Mouse (Mus musculus): ENCODE data around the gene Isca1. TPM values are rescaled to one million over a fixed set of nuclear protein-coding genes. Genes with fewer than 3 reads are reported as not detected.
"Not testable (repeated sequence)": the region's sequence is repeated elsewhere in the genome, so short reads cannot be mapped to it uniquely, and the experiment has no call there.

Isca1 gene
- polyA plus RNA-seq, 1 experiment from 2014 or later: 113 TPM

DNA sequence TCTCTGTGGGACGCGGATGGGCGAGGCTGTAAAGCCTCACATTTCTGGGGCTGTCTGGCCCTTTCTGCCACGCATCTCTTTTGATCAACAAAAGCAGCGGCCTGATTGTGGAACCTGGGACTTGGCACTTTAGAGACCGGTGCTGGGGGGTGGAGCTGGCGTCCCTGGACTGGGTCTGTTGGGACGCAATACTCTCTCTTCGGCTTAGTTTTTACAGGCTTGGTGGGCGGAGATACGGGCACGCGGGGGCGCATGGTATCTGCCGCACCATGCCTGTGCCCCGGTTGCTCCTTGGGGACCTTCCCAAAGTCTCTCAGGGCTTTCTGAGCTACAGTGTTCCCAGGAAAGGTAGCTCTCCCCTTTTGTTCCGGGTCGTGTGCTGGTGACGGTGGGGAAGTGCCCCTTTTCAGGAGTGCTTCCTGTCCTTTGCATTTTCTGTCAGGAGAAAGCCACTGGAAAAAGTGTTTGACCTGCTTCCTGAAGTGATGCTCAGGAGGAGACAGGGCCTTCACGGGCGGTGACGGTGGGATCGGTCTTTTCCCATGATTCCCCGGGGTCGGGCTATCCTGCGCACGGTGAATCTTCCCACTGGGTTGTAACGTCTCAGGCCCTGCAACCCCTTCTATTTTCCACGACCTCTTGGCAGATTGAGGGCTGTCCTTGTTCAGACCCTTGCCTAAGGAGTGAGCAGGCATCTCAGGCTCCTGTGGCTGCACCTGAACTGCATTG is 43.3 kb downstream of the Isca1 start:
- Histone ChIP-seq H3K9me3 (ENCODE audit: control insufficient read depth, low read length) (no peaks in the 10 kb centered on the region), H3K4me2 (ENCODE audit: low read depth, low read length, severe bottlenecking) (peak overlapping the region; percentile 37), H3K27me3 (ENCODE audit: control insufficient read depth, insufficient read depth, low read length) (peaks cover 2% of the 10 kb centered on the region; the same call in 1 of the 2 replicates), H3K4me1 (replicated peaks; ENCODE audit: control insufficient read depth, insufficient read depth, low read length) (no peaks in the 10 kb centered on the region), H3K4me3 (ENCODE audit: low read depth, low read length) (no peak overlapping the region), H3K27ac (ENCODE audit: low read depth, low read length) (no peak overlapping the region), H3K36me3 (ENCODE audit: control insufficient read depth, insufficient read depth, low read length) (no peaks in the 10 kb centered on the region), H3K9ac (ENCODE audit: low read length) (peak overlapping the region; percentile 24)
- DNase-seq (ENCODE audit: low spot score) (no peak), ATAC-seq (replicated peaks; ENCODE audit: low FRiP score) (no peak)
- WGBS: 32% methylated on average over 29 of the region's 29 CpGs

DNA sequence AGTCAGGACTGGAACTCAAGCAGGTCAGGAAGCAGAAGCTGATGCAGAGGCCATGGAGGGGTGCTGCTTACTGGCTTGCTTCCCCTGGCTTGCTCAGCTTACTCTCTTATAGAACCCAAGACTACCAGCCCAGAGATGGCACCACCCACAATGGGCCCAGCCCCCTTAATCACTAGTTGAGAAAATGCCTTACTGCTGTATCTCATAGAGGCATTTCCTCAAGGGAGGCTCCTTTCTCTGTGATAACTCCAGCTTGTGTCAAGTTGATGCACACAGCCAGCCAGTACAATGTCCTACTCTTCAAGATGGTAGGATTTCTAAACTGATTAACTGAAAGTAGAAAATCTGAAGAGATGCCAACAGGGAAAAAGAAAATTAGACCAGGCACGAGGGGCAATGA is 47.5 kb downstream of the Isca1 start:
- not testable (repeated sequence) for H3K9ac ChIP-seq (ENCODE audit: low read length); H3K4me1 ChIP-seq (replicated peaks; ENCODE audit: control insufficient read depth, insufficient read depth, low read length); H3K27me3 ChIP-seq (ENCODE audit: control insufficient read depth, insufficient read depth, low read length); H3K4me2 ChIP-seq (ENCODE audit: low read depth, low read length, severe bottlenecking); H3K36me3 ChIP-seq (ENCODE audit: control insufficient read depth, insufficient read depth, low read length); H3K27ac ChIP-seq (ENCODE audit: low read depth, low read length); ATAC-seq (replicated peaks; ENCODE audit: low FRiP score); H3K9me3 ChIP-seq (ENCODE audit: control insufficient read depth, low read length); H3K4me3 ChIP-seq (ENCODE audit: low read depth, low read length); DNase-seq (ENCODE audit: low spot score)
- WGBS: 88% methylated on average over 1 of the region's 1 CpGs

DNA sequence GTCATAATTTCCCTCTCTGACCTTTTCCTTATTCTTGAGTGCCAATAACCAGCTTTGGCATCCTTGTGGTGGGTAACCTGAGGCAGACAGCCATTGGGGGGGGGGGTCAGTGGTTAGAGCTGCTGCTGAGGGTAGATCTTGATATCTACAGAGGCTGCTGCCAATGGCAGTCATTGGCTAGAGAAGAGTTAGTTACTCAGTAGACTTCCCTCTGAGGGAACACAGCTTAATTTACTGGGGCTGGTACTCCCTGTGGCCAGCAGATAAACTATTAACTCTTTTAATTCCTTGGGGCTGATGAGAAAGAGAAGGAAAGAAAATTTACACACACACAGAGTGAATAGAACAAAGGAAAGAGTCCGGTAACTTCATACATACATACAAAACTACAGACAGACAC is 50.1 kb downstream of the Isca1 start:
- H3K4me1 ChIP-seq (replicated peaks; ENCODE audit: control insufficient read depth, insufficient read depth, low read length): no peaks in the 10 kb centered on the region
- H3K9me3 ChIP-seq (ENCODE audit: control insufficient read depth, low read length): no peaks in the 10 kb centered on the region
- no peak overlapping the region for H3K27ac ChIP-seq (ENCODE audit: low read depth, low read length)
- no peak overlapping the region for H3K9ac ChIP-seq (ENCODE audit: low read length)
- ATAC-seq (replicated peaks; ENCODE audit: low FRiP score) (no peak), DNase-seq (ENCODE audit: low spot score) (no peak)
- no peaks in the 10 kb centered on the region for H3K27me3 ChIP-seq (ENCODE audit: control insufficient read depth, insufficient read depth, low read length)
- H3K36me3 ChIP-seq (ENCODE audit: control insufficient read depth, insufficient read depth, low read length): no peaks in the 10 kb centered on the region
- H3K4me3 ChIP-seq (ENCODE audit: low read depth, low read length): no peak overlapping the region
- no peak overlapping the region for H3K4me2 ChIP-seq (ENCODE audit: low read depth, low read length, severe bottlenecking)
- 92% methylated on average over 1 of the region's 1 CpGs for WGBS

DNA sequence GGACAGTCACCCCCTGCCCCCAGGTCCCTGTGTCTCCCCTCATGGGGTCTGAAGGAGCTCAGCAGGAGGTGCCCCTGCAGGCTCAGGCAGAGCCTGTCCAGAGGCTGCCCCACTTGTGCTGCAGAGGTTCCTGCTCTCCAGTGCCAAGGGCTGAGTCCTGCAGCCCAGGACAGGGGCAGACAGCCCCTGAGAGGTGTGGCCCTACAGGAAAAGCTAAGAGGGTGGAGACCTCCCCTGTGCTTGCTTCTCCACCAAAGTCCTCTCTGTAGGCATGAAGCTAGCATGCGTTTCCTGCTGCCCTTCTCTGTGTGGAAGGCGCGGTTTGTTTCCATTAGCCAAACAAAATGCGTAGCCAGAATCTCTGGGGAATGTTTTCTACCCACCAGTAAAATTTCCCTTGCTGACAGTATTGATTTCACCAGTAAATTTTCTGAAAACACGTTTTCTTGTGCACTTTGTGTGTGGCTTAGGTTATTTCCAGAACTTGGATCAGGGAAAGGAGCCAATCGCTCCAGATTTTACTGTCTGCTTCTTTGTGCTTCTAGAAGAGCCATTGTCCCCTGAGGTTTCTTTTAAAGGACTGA is 50.7 kb downstream of the Isca1 start:
- H3K27ac ChIP-seq (ENCODE audit: low read depth, low read length); H3K4me2 ChIP-seq (ENCODE audit: low read depth, low read length, severe bottlenecking); DNase-seq (ENCODE audit: low spot score); H3K4me3 ChIP-seq (ENCODE audit: low read depth, low read length); H3K36me3 ChIP-seq (ENCODE audit: control insufficient read depth, insufficient read depth, low read length); H3K27me3 ChIP-seq (ENCODE audit: control insufficient read depth, insufficient read depth, low read length); H3K4me1 ChIP-seq (replicated peaks; ENCODE audit: control insufficient read depth, insufficient read depth, low read length); H3K9ac ChIP-seq (ENCODE audit: low read length); ATAC-seq (replicated peaks; ENCODE audit: low FRiP score); H3K9me3 ChIP-seq (ENCODE audit: control insufficient read depth, low read length): not testable (repeated sequence)
- 49% methylated on average over 6 of the region's 6 CpGs for WGBS

DNA sequence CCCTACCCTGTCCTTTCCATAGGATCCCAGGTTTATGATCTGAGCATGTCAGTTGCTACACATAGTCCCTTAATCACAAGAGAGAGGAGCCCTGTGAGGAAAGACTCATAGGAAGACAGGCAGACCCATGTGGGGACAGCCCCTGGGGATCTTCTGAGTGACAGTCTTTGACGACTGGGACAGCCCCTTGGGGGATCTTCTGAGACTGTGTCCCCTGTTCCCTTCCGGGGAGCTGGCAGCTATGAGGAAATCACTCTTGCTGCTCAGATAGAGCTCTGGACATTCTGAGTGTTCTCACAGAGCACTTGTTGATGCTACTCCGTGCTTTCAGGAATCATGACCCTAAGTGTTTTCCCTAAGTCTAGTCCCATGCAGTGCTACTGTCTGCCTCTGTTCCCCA is 55.9 kb downstream of the Isca1 start:
- Histone ChIP-seq H3K27ac (ENCODE audit: low read depth, low read length) (no peak overlapping the region), H3K4me2 (ENCODE audit: low read depth, low read length, severe bottlenecking) (no peak overlapping the region), H3K4me3 (ENCODE audit: low read depth, low read length) (no peak overlapping the region), H3K36me3 (ENCODE audit: control insufficient read depth, insufficient read depth, low read length) (no peaks in the 10 kb centered on the region), H3K4me1 (replicated peaks; ENCODE audit: control insufficient read depth, insufficient read depth, low read length) (no peaks in the 10 kb centered on the region), H3K27me3 (ENCODE audit: control insufficient read depth, insufficient read depth, low read length) (no peaks in the 10 kb centered on the region), H3K9me3 (ENCODE audit: control insufficient read depth, low read length) (no peaks in the 10 kb centered on the region), H3K9ac (ENCODE audit: low read length) (no peak overlapping the region)
- DNase-seq (ENCODE audit: low spot score) (no peak), ATAC-seq (replicated peaks; ENCODE audit: low FRiP score) (no peak)
- 49% methylated on average over 3 of the region's 3 CpGs for WGBS

DNA sequence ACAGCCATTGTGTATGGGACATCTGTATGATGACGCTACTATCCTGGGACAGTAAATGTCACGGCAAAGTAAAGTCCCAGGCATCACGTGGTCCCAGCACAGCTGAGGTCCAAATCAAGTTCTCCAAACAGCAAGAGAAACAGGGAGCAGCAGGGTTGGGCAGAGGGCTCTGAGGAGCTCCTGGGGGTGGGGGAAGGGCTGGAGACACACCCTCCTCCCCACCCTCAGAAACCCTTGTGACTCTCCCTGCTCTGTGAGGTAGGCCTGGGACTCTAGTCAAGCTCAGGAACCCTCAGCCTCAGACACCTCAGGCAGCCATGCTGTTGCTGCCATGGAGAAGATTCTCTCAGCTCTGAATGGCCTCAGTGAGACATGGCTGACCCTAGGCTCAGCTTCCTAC is 57.6 kb downstream of the Isca1 start, which contains the start of gene Spata31d1b:
Gene Spata31d1b, plus strand, starts transcription at position 301 of the 400 bp plus-strand sequence.
- not testable (repeated sequence) for H3K4me3 ChIP-seq (ENCODE audit: low read depth, low read length); DNase-seq (ENCODE audit: low spot score); H3K27me3 ChIP-seq (ENCODE audit: control insufficient read depth, insufficient read depth, low read length); H3K36me3 ChIP-seq (ENCODE audit: control insufficient read depth, insufficient read depth, low read length); H3K4me1 ChIP-seq (replicated peaks; ENCODE audit: control insufficient read depth, insufficient read depth, low read length); H3K9ac ChIP-seq (ENCODE audit: low read length); H3K9me3 ChIP-seq (ENCODE audit: control insufficient read depth, low read length); ATAC-seq (replicated peaks; ENCODE audit: low FRiP score); H3K4me2 ChIP-seq (ENCODE audit: low read depth, low read length, severe bottlenecking); H3K27ac ChIP-seq (ENCODE audit: low read depth, low read length)
- 74% methylated on average over 3 of the region's 3 CpGs for WGBS

DNA sequence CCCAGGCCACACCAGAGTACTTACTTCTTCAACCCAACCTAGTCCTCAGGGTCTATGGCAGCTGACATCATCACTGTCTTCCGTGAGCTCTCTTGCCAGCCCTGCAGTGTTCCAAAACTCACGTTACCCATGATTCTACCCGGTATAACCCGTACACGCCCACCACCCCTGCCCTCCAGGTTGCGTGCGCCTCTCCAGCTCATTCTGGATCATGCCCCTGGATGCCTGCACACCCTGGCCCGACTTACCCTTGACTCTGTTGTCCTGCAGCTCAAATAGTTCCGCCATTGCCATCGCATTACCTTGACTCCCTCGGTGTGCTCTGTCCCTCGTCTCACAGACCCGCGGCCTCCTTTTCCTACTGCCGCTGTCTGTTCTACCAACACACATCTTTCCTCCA is 59.4 kb downstream of the Isca1 start, which contains the start of gene Spata31d1a:
Gene Spata31d1a, minus strand, starts transcription at position 101 of the 400 bp plus-strand sequence.
- no peak within 1 kb of the TSS for H3K4me3 ChIP-seq (ENCODE audit: low read depth, low read length)
- no peaks in the 10 kb centered on the region for H3K4me1 ChIP-seq (replicated peaks; ENCODE audit: control insufficient read depth, insufficient read depth, low read length)
- ATAC-seq (replicated peaks; ENCODE audit: low FRiP score): no peak
- H3K9ac ChIP-seq (ENCODE audit: low read length): no peak within 1 kb of the TSS
- H3K27me3 ChIP-seq (ENCODE audit: control insufficient read depth, insufficient read depth, low read length): no peaks in the 10 kb centered on the region
- no peak for DNase-seq (ENCODE audit: low spot score)
- no peak within 1 kb of the TSS for H3K4me2 ChIP-seq (ENCODE audit: low read depth, low read length, severe bottlenecking)
- H3K27ac ChIP-seq (ENCODE audit: low read depth, low read length): no peak within 1 kb of the TSS
- 92% methylated on average over 15 of the region's 15 CpGs for WGBS
- H3K36me3 ChIP-seq (ENCODE audit: control insufficient read depth, insufficient read depth, low read length): no peaks in the 10 kb centered on the region
- no peaks in the 10 kb centered on the region for H3K9me3 ChIP-seq (ENCODE audit: control insufficient read depth, low read length)

Measured in forebrain, embryonic 11.5 days (tissue).